Mouse (Mus musculus) limb, embryonic 10.5 days (tissue): ENCODE data around the gene Lrrc8d. TPM values are rescaled to one million over a fixed set of nuclear protein-coding genes. Genes with fewer than 3 reads are reported as not detected.

ENCODE experiments used
- DNase-seq: peaks from one replicate; pipeline ENCODE4 v3.0.0-alpha.2; 2017; ENCODE audit warnings: low spot score
- H3K27ac ChIP-seq: fragments of 300-500 bp; sonication (generic); 2 replicates; pipeline ENCODE4 v1.5.1; 2016; ENCODE audit warnings: mild to moderate bottlenecking
- H3K27me3 ChIP-seq: fragments of 300-500 bp; sonication (generic); 2 replicates; pipeline ENCODE4 v1.6.1; 2016; ENCODE audit warnings: low read depth, mild to moderate bottlenecking; ENCODE audit not compliant: poor library complexity, severe bottlenecking
- H3K36me3 ChIP-seq: fragments of 300-500 bp; sonication (generic); 2 replicates; pipeline ENCODE4 v1.6.1; 2016; ENCODE audit warnings: mild to moderate bottlenecking, moderate library complexity
- H3K4me1 ChIP-seq: fragments of 300-500 bp; sonication (generic); 2 replicates; pipeline ENCODE4 v1.6.1; 2016
- H3K4me3 ChIP-seq: fragments of 300-500 bp; sonication (generic); 2 replicates; pipeline ENCODE4 v1.5.1; 2016; ENCODE audit warnings: mild to moderate bottlenecking, moderate library complexity
- H3K9me3 ChIP-seq: fragments of 300-500 bp; sonication (generic); replicated peaks from 2 replicates; pipeline ENCODE4 v1.6.1; 2016; ENCODE audit warnings: mild to moderate bottlenecking
- WGBS: fragments of 180-500 bp; shearing (Covaris S2); methylation state at CpG from one replicate; pipeline ENCODE4 v1.1.7; 2016; 5-methylcytosine and 5-hydroxymethylcytosine counted together
- polyA plus RNA-seq: library from polyadenylated mRNA; unstranded; fragments of >200 nt; fragmentation: Nextera tagmentation; extraction: Ambion mirVana; gene quantifications from 2 replicates; pipeline ENCODE4 v1.2.1, GENCODE M21; 2016

Lrrc8d gene
- polyA plus RNA-seq, 1 experiment from 2014 or later = 17.6 TPM

DNA sequence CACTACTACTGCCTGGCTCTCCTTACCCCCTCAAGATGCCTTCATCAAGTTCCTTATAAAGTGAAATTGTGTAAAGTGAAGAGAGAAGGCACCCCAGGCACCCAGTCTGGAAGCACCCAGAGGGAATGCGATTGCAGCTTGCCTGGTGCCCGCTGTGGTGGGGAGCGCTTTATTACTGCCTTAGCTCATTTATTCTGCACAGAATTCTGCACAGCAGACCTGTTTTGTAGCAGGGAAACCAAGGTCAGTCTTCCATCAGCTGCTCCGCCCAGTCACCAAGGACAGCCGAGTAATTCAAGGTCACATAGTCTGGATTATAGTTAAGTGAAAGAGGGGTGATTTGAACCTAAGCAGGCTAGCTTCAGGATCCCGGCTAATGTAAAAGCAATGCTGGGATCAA lies 14.7 kb downstream of the Lrrc8d start:
- Histone ChIP-seq H3K36me3 (peaks cover 7% of the 10 kb centered on the region; the same call in 1 of the 2 replicates), H3K27me3 (no peaks in the 10 kb centered on the region), H3K27ac (no peak overlapping the region), H3K4me3 (no peak overlapping the region), H3K4me1 (peaks cover 11% of the 10 kb centered on the region), H3K9me3 (no peaks in the 10 kb centered on the region)
- 88% methylated on average over 6 of the region's 6 CpGs for WGBS
- DNase-seq = no peak

DNA sequence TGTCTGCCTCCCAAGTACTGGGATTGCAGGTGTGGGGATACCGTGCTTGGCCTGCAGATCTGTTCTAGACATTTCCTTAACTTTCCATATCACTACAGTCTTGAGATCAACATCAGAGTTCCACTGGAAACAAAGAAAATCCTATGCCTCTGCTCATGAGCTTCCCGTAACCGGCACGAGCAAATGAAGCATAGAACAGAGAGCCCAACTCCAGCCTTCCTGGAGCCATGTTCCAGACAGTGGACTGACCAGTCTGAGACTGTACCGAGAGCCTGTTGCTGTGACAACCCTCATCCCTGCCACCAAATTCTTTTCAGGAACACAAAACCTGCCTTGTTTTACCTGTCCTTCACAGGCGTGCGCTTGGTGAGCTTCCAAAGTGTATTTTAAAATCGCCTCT lies 15.3 kb downstream of the Lrrc8d start:
- 94% methylated on average over 8 of the region's 8 CpGs for WGBS
- H3K27ac ChIP-seq = no peak overlapping the region
- peaks cover 7% of the 10 kb centered on the region for H3K4me1 ChIP-seq

DNA sequence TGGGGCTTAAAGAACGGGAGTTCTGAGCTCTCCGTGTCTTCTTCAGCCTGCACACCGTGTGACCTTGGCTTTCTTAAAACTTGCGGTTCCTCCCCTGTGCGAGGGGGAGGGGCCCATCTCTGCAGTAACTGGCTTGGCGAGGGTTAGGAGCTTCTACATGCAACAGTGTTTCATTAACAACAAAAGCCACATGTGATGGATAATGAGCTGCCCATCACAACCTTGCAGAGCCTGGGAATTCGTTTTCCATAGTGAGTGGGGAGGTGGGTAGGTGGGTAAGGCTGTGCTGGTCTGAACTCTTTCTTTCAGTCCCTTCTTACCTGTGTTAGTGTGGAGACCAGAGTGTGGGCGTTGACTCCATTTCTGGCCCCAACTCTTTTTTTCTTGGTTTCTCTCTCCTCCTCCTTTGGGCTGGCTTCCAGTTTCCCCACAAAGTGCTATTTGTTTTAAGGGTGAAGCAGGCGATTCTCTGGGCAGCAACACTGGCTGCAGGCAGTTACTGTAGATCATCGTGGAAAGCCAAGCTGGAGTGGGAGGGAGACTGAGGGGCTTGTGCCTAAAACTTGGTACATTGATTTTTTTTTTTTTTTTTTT lies 15.9 kb downstream of the Lrrc8d start:
- Histone ChIP-seq H3K4me1 (peaks cover 7% of the 10 kb centered on the region), H3K27ac (no peak overlapping the region), H3K9me3 (no peaks in the 10 kb centered on the region), H3K4me3 (no peak overlapping the region), H3K36me3 (peaks cover 14% of the 10 kb centered on the region), H3K27me3 (no peaks in the 10 kb centered on the region)
- no peak for DNase-seq
- WGBS = 78% methylated on average over 10 of the region's 10 CpGs

More for the DNA sequence above, 15.3 kb downstream of the Lrrc8d start:
- no peaks in the 10 kb centered on the region for H3K9me3 ChIP-seq
- H3K36me3 ChIP-seq = peaks cover 10% of the 10 kb centered on the region
- H3K27me3 ChIP-seq = no peaks in the 10 kb centered on the region
- DNase-seq = no peak
- no peak overlapping the region for H3K4me3 ChIP-seq

DNA sequence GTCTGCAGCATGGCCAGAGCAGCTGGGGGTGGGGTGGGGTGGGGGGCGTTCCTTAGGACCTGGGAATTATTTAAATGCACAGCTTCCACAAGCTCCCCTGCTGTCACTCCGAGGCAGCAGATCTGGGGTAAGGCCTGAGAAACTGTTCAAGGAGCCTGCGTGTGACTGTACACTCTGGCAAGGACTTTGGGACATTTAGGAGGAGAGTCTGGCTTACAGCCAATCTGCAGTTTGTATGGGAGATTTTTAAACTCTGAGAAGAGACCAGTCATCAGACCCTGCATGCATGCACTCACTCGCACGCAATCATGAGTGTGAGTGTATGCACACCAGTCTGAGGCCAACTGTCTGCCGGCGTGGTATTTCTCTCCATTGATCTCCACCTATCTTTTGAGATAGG lies 17.5 kb downstream of the Lrrc8d start:
- Histone ChIP-seq H3K27me3 (no peaks in the 10 kb centered on the region), H3K4me3 (no peak overlapping the region), H3K27ac (no peak overlapping the region), H3K4me1 (peaks cover 7% of the 10 kb centered on the region), H3K9me3 (no peaks in the 10 kb centered on the region), H3K36me3 (peaks cover 14% of the 10 kb centered on the region)
- WGBS = 85% methylated on average over 7 of the region's 7 CpGs
- no peak for DNase-seq

- DNase-seq = no peak
- no peaks in the 10 kb centered on the region for H3K9me3 ChIP-seq
- no peak overlapping the region for H3K27ac ChIP-seq
- peaks cover 7% of the 10 kb centered on the region for H3K4me1 ChIP-seq
- 78% methylated on average over 11 of the region's 11 CpGs for WGBS
- H3K36me3 ChIP-seq = peaks cover 20% of the 10 kb centered on the region
- H3K4me3 ChIP-seq = no peak overlapping the region
- no peaks in the 10 kb centered on the region for H3K27me3 ChIP-seq
These were observed 18.4 kb downstream of the Lrrc8d start for GRCm38 (mm10) chr5:105718138-105718670.

DNA sequence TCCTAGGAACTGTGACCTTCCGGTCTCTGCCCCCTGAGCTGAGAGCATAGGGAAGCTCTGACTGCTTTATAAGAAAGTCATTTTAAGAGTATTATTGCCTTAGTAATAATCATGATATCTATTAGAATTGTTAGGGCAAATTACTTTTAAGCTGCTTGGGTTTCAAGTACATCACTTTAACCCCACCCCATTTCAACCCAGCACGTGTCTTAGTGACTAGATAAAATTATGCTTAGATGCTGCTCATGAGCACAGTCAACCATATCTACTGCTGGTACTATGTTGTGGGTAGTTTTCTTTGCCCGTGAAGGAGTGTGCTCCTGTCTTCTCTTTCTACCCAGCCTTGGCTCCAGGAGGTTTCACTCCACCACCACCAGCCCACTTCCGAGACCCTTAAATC lies 21.5 kb downstream of the Lrrc8d start:
- no peaks in the 10 kb centered on the region for H3K27me3 ChIP-seq
- no peaks in the 10 kb centered on the region for H3K9me3 ChIP-seq
- DNase-seq = no peak
- H3K36me3 ChIP-seq = peaks cover 24% of the 10 kb centered on the region
- 97% methylated on average over 4 of the region's 4 CpGs for WGBS
- no peak overlapping the region for H3K27ac ChIP-seq
- H3K4me3 ChIP-seq = no peak overlapping the region
- H3K4me1 ChIP-seq = no peaks in the 10 kb centered on the region; the same call in 1 of the 2 replicates

GRCm38 (mm10) chr5:105722807-105723206 lies 23.0 kb downstream of the Lrrc8d start:
- H3K27ac ChIP-seq = no peak overlapping the region
- no peaks in the 10 kb centered on the region for H3K4me1 ChIP-seq
- peaks cover 21% of the 10 kb centered on the region for H3K36me3 ChIP-seq
- WGBS = 96% methylated on average over 11 of the region's 11 CpGs
- DNase-seq = no peak
- H3K9me3 ChIP-seq = no peaks in the 10 kb centered on the region
- H3K4me3 ChIP-seq = no peak overlapping the region
- H3K27me3 ChIP-seq = no peaks in the 10 kb centered on the region

GRCm38 (mm10) chr5:105730193-105730831 lies 30.5 kb downstream of the Lrrc8d start:
- Histone ChIP-seq H3K4me3 (no peak overlapping the region), H3K4me1 (peaks cover 26% of the 10 kb centered on the region), H3K27me3 (no peaks in the 10 kb centered on the region; the same call in 1 of the 2 replicates), H3K27ac (no peak overlapping the region), H3K9me3 (no peaks in the 10 kb centered on the region), H3K36me3 (peaks cover 15% of the 10 kb centered on the region)
- WGBS = 86% methylated on average over 6 of the region's 6 CpGs
- DNase-seq = no peak

GRCm38 (mm10) chr5:105731173-105731626 lies 31.4 kb downstream of the Lrrc8d start:
- no peak for DNase-seq
- H3K27me3 ChIP-seq = no peaks in the 10 kb centered on the region; the same call in 1 of the 2 replicates
- 33% methylated on average over 16 of the region's 16 CpGs for WGBS
- no peaks in the 10 kb centered on the region for H3K9me3 ChIP-seq
- peaks cover 26% of the 10 kb centered on the region for H3K4me1 ChIP-seq
- peak overlapping the region; percentile 65 for H3K4me3 ChIP-seq
- H3K36me3 ChIP-seq = peaks cover 15% of the 10 kb centered on the region
- no peak overlapping the region for H3K27ac ChIP-seq

- DNase-seq = peak; percentile 79
- H3K36me3 ChIP-seq = peaks cover 15% of the 10 kb centered on the region
- peak overlapping the region; percentile 86 for H3K27ac ChIP-seq
- H3K27me3 ChIP-seq = no peaks in the 10 kb centered on the region; the same call in 1 of the 2 replicates
- peak overlapping the region; percentile 65 for H3K4me3 ChIP-seq
- WGBS = 2% methylated on average over 52 of the region's 52 CpGs
- peaks cover 26% of the 10 kb centered on the region for H3K4me1 ChIP-seq
- no peaks in the 10 kb centered on the region for H3K9me3 ChIP-seq
These were observed 32.1 kb downstream of the Lrrc8d start for GRCm38 (mm10) chr5:105731627-105732432.

DNA sequence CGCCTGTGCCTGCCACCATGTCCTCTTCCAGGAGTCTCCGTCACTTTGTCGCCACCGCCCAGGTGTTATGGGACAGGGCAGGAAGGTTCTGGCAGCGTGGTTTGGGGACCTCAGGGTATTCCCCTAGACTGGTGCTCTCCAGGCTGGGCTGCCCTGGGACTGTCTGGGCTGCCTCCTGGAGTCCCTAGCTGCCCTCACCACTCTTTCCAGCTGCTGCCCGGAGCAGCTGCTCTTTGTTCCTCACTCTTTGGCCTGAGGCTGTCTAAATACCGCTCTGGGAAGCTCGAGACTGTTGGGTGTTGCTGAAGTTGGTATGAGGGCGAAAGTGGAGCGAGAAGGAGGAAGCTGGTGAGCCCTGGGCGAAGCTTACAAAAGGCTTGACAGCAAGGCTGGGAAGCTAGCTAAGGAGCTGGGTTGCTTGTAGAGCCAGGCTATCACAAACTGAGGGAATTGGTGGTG lies 32.7 kb downstream of the Lrrc8d start:
- Histone ChIP-seq H3K27ac (peak overlapping the region; percentile 86), H3K4me1 (peaks cover 26% of the 10 kb centered on the region), H3K27me3 (no peaks in the 10 kb centered on the region; the same call in 1 of the 2 replicates), H3K9me3 (no peaks in the 10 kb centered on the region), H3K4me3 (peak overlapping the region; percentile 65), H3K36me3 (peaks cover 15% of the 10 kb centered on the region)
- 29% methylated on average over 11 of the region's 11 CpGs for WGBS
- peak; percentile 63 for DNase-seq

GRCm38 (mm10) chr5:105733226-105733625 lies 33.5 kb downstream of the Lrrc8d start:
- no peak for DNase-seq
- WGBS = 77% methylated on average over 6 of the region's 6 CpGs
- H3K27ac ChIP-seq = no peak overlapping the region
- no peaks in the 10 kb centered on the region; the same call in 1 of the 2 replicates for H3K27me3 ChIP-seq
- H3K36me3 ChIP-seq = peaks cover 15% of the 10 kb centered on the region
- H3K4me1 ChIP-seq = peaks cover 26% of the 10 kb centered on the region
- H3K4me3 ChIP-seq = no peak overlapping the region
- H3K9me3 ChIP-seq = no peaks in the 10 kb centered on the region
